ENCODE assay signal across 13 mouse cellular contexts in genomic region chr9:90408789-90409188, GRCm38 (mm10).
DNase-seq lines count a peak whose midpoint lies in the region; ATAC-seq lines count a peak whose summit lies in the region.
"Had no signal": no experiment of that assay in that cellular context is flagged by ENCODE, and none has a peak within 500 bp of the region (broad histone marks: within the 10 kb centered on the region; RNA-seq: fewer than 3 reads in every experiment).

No protein-coding gene starts in this region.

- DNase-seq in kidney, adult 9 months, result peak; percentile 3
- no peak for DNase-seq in kidney, postnatal 4 days
- peak; percentile 7 for DNase-seq in thymus, postnatal 14 days
- DNase-seq in thymus, postnatal 4 days, result no peak
- DNase-seq in cerebellum, postnatal 25 days, result no peak
- DNase-seq in right cerebral cortex, postnatal 4 days, result no peak
- no peak for DNase-seq in spleen, adult 12 weeks (ENCODE audit: low spot score)
- DNase-seq: adrenal gland, adult 2 months; kidney, postnatal 25 days; right cerebral cortex, postnatal 25 days had no signal

- ATAC-seq in common myeloid progenitor, adult 5-6 weeks (replicated peaks; ENCODE audit: low read depth, poor library complexity, severe bottlenecking), result peak; percentile 82
- ATAC-seq: hindbrain, embryonic 16.5 days; midbrain, embryonic 15.5 days had no signal

Comparison
In these comparisons a context has a peak if more than half of its experiments do, and no peak if none do; other contexts are left out.
1. DNase-seq: peak in kidney, adult 9 months (single experiment) and thymus, postnatal 14 days (single experiment); none in kidney, postnatal 4 days (0 of 2), thymus, postnatal 4 days (single experiment), cerebellum, postnatal 25 days (0 of 2), right cerebral cortex, postnatal 4 days (single experiment) and spleen, adult 12 weeks (single experiment).